Mouse (Mus musculus): ENCODE measurements around the gene Kcnn3.

Kcnn3 gene

GRCm38 (mm10) chr3:89516321-89516720 lies 3.6 kb upstream of the Kcnn3 start:
- no peak for DNase-seq (ENCODE audit: extremely low read depth, insufficient read length, low spot score)

- no peak for DNase-seq (ENCODE audit: extremely low read depth, insufficient read length, low spot score)
Observed at GRCm38 (mm10) chr3:89520618-89521502, 896 bp downstream of the Kcnn3 start.

GRCm38 (mm10) chr3:89521503-89521854 lies 1.5 kb downstream of the Kcnn3 start:
- DNase-seq (ENCODE audit: extremely low read depth, insufficient read length, low spot score), result no peak

GRCm38 (mm10) chr3:89522450-89523128 lies 2.6 kb downstream of the Kcnn3 start:
- DNase-seq (ENCODE audit: extremely low read depth, insufficient read length, low spot score), result no peak

GRCm38 (mm10) chr3:89526298-89527090 lies 6.5 kb downstream of the Kcnn3 start:
- DNase-seq (ENCODE audit: extremely low read depth, insufficient read length, low spot score), result no peak

GRCm38 (mm10) chr3:89529796-89530195 lies 9.8 kb downstream of the Kcnn3 start:
- no peak for DNase-seq (ENCODE audit: extremely low read depth, insufficient read length, low spot score)

- peak; percentile 39 for DNase-seq (ENCODE audit: extremely low read depth, insufficient read length, low spot score)
Observed at GRCm38 (mm10) chr3:89534566-89535097, 14.7 kb downstream of the Kcnn3 start.

- no peak for DNase-seq (ENCODE audit: extremely low read depth, insufficient read length, low spot score)
Observed at GRCm38 (mm10) chr3:89535147-89535546, 15.2 kb downstream of the Kcnn3 start.

GRCm38 (mm10) chr3:89539036-89539739 lies 19.2 kb downstream of the Kcnn3 start:
- DNase-seq (ENCODE audit: extremely low read depth, insufficient read length, low spot score), result no peak

- no peak for DNase-seq (ENCODE audit: extremely low read depth, insufficient read length, low spot score)
Observed at GRCm38 (mm10) chr3:89539740-89540370, 19.9 kb downstream of the Kcnn3 start.

- DNase-seq (ENCODE audit: extremely low read depth, insufficient read length, low spot score), result no peak
Observed at GRCm38 (mm10) chr3:89540371-89540743, 20.4 kb downstream of the Kcnn3 start.

GRCm38 (mm10) chr3:89546951-89547350 lies 27.0 kb downstream of the Kcnn3 start:
- no peak for DNase-seq (ENCODE audit: extremely low read depth, insufficient read length, low spot score)

GRCm38 (mm10) chr3:89548805-89549204 lies 28.8 kb downstream of the Kcnn3 start:
- DNase-seq (ENCODE audit: extremely low read depth, insufficient read length, low spot score), result no peak

GRCm38 (mm10) chr3:89549488-89549887 lies 29.5 kb downstream of the Kcnn3 start:
- no peak for DNase-seq (ENCODE audit: extremely low read depth, insufficient read length, low spot score)

- no peak for DNase-seq (ENCODE audit: extremely low read depth, insufficient read length, low spot score)
Observed at GRCm38 (mm10) chr3:89551880-89552279, 31.9 kb downstream of the Kcnn3 start.

GRCm38 (mm10) chr3:89553432-89553831 lies 33.5 kb downstream of the Kcnn3 start:
- DNase-seq (ENCODE audit: extremely low read depth, insufficient read length, low spot score), result no peak

GRCm38 (mm10) chr3:89553946-89554345 lies 34.0 kb downstream of the Kcnn3 start:
- DNase-seq (ENCODE audit: extremely low read depth, insufficient read length, low spot score), result no peak

- DNase-seq (ENCODE audit: extremely low read depth, insufficient read length, low spot score), result no peak
Observed at GRCm38 (mm10) chr3:89554587-89554986, 34.6 kb downstream of the Kcnn3 start.

GRCm38 (mm10) chr3:89557811-89558210 lies 37.8 kb downstream of the Kcnn3 start:
- no peak for DNase-seq (ENCODE audit: extremely low read depth, insufficient read length, low spot score)
